Mouse (Mus musculus): Measurements from ENCODE around the gene Gm20877.
"Not testable (repeated sequence)": the region's sequence is repeated elsewhere in the genome, so short reads cannot be mapped to it uniquely, and the experiment has no call there.

Gm20877 gene

GRCm38 (mm10) chrY:17093573-17093972 lies at the start of gene Gm20877:
TSS of gene Gm20877 (plus strand) at chrY:17093873.
- TF ChIP-seq GATA4 (IDR thresholded peaks at IDR 0.05; ENCODE audit: insufficient replicate concordance, low read length) = not testable (repeated sequence)
